Mouse (Mus musculus): ENCODE data around the gene Pex7. TPM values are rescaled to one million over a fixed set of nuclear protein-coding genes. Genes with fewer than 3 reads are reported as not detected.

Pex7 gene
- total RNA-seq (2018; cell fraction: chromatin; rRNA removed): 10 to 100 TPM; 15.7 to 50.8 (median 38.1) TPM
- 10 to 100 TPM; 14.3 to 21.9 (median 18.0) TPM for total RNA-seq (2018; cell fraction: cytosol; rRNA removed)
- total RNA-seq (2018; cell fraction: nucleus; rRNA removed): 10 to 100 TPM; 10.2 to 34.4 (median 20.5) TPM
- polyA plus RNA-seq (2018): 9.7 to 17.6 TPM (median 16.0 TPM) in 3 replicates

GRCm38 (mm10) chr10:19907246-19907804, at the start of gene Pex7:
Gene Pex7 (minus strand): TSS chr10:19907689.
- under 1% methylated on average over 60 of the region's 60 CpGs for WGBS (ENCODE audit: missing documents)
- Histone ChIP-seq H3K36me3 (ENCODE audit: inconsistent target) (peaks cover 9% of the 10 kb centered on the region; the same call in 1 of the 2 replicates), H3K27ac (no peak within 1 kb of the TSS), H3K79me2 (ENCODE audit: inconsistent target) (no peaks in the 10 kb centered on the region), H3K4me3 (ENCODE audit: inconsistent target) (no peak within 1 kb of the TSS; the same call in 1 of the 2 replicates)

DNA sequence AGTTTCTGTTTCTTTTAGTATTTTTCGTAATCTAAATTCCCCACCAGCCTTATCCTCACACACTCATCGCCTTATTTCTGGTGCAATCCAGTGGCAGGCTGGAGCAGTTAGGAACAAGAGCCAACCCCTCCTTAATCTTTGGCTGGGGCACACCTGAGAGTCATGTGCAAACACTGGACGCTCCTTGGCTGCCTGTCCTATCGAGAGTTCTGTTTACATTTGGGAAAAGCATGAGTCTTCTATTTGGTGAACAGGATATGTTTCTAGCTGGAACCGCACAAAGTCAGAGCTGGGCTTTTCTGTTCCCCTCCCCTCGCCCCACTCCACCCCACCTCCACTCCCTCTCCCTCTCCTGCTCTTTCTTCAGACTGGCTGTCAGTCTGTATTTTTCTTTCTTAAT, 49.3 kb upstream of the Pex7 start:
- Histone ChIP-seq H3K27ac (no peak overlapping the region), H3K79me2 (ENCODE audit: inconsistent target) (peaks cover 83% of the 10 kb centered on the region), H3K4me3 (ENCODE audit: inconsistent target) (no peak overlapping the region), H3K36me3 (ENCODE audit: inconsistent target) (no peaks in the 10 kb centered on the region)
- WGBS (ENCODE audit: missing documents): 93% methylated on average over 6 of the region's 6 CpGs

DNA sequence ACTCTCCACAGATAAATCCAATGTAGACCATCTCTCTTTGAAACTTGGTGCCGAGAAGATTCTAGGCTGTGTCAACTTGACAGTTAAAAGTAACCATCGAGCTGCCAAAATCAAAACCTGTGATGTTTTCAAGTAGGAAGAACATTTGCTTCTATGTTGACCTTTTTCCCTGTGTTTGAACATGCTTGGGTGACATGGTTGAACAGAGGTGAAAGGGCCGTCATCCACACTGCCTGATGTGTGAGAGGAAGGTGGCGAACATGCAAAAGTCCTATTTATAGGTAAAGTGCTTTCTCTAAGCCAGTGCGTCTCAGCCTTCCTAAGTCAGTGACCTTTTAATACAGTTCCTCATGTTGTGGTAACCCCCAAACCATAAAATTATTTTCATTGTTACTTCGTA, 48.3 kb upstream of the Pex7 start:
- no peaks in the 10 kb centered on the region for H3K36me3 ChIP-seq (ENCODE audit: inconsistent target)
- no peak overlapping the region for H3K27ac ChIP-seq
- WGBS (ENCODE audit: missing documents): 80% methylated on average over 6 of the region's 6 CpGs
- no peak overlapping the region for H3K4me3 ChIP-seq (ENCODE audit: inconsistent target)
- peaks cover 84% of the 10 kb centered on the region for H3K79me2 ChIP-seq (ENCODE audit: inconsistent target)

DNA sequence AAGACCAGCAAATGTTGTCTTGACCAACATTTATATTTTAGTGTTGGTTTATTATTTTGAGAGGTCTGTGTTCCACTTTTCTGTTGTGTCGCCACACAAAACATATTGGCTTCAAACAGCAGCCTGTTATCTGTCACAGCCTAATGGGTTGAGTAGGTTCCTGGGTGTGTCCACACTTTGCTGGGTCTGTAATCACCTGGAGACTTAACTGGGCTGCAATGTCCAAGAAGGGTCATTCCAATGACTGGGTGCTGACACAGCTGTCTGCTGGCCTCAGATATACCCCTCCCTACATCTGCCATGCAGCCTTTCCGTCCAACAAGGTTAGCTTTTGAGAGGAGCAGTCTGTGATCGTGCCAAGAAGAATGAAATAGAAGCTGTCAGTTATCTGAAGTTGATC, 47.1 kb upstream of the Pex7 start:
- Histone ChIP-seq H3K36me3 (ENCODE audit: inconsistent target) (no peaks in the 10 kb centered on the region), H3K79me2 (ENCODE audit: inconsistent target) (peaks cover 87% of the 10 kb centered on the region), H3K4me3 (ENCODE audit: inconsistent target) (no peak overlapping the region), H3K27ac (no peak overlapping the region)
- WGBS (ENCODE audit: missing documents): 94% methylated on average over 3 of the region's 3 CpGs

DNA sequence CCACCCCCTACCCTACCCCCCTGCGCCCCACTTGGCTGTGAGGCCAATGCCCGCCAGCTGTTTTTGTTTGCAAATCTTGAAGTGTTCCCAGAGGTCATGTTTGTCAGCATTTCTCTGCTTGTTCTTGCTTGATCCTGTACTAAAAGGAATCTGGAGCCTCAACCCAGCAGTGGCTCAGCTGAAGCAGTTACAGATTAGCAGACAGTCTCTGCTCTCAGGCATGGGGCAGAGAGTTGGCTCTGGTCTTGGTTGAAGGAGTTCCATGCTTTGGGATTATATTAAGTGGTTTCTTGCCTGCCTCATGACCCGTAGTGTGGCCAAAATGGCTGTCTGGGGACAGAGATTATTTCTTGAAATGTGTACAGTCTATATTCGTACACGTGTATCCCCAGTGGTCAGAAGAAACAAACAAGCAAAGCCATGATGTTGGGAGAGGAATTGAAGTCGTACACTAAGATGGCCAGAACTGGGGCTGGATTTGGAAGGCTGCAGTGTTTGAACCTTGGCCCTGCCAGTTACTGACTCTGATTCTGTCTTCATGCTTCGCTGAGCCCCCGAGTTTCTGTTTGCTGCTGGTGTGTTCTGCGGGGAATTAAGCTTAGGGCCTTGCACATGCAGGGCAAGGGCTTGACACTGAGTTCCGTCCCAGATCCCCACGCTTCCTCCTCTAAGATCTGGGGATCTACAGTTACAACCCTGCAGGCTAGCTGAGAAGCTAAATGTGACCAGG, 45.7 kb upstream of the Pex7 start:
- Histone ChIP-seq H3K27ac (no peak overlapping the region), H3K79me2 (ENCODE audit: inconsistent target) (peaks cover 88% of the 10 kb centered on the region; the same call in 1 of the 2 replicates), H3K4me3 (ENCODE audit: inconsistent target) (no peak overlapping the region), H3K36me3 (ENCODE audit: inconsistent target) (no peaks in the 10 kb centered on the region)
- WGBS (ENCODE audit: missing documents): 96% methylated on average over 9 of the region's 11 CpGs

DNA sequence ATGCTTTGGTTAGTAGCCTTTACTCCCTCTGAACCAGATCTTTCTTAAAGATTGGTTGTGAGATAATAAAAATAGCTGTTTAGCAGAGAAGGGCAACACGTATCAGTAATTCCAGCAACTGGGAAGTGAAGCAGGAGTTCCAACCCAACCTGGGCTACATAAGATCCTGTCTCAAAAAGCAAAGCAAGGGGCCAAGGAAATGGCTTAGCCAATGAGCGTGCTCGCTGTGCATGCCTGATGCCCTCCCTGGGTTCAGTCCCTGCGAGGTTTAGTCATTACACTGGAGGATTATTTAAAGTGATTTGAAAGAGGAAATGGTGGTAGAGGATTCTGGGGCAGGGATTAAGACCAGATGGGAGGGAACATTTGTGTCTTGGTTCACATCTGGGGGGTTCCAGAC, 41.6 kb upstream of the Pex7 start:
- 81% methylated on average over 4 of the region's 4 CpGs for WGBS (ENCODE audit: missing documents)
- Histone ChIP-seq H3K79me2 (ENCODE audit: inconsistent target) (peaks cover 96% of the 10 kb centered on the region), H3K4me3 (ENCODE audit: inconsistent target) (no peak overlapping the region), H3K36me3 (ENCODE audit: inconsistent target) (no peaks in the 10 kb centered on the region), H3K27ac (no peak overlapping the region)

DNA sequence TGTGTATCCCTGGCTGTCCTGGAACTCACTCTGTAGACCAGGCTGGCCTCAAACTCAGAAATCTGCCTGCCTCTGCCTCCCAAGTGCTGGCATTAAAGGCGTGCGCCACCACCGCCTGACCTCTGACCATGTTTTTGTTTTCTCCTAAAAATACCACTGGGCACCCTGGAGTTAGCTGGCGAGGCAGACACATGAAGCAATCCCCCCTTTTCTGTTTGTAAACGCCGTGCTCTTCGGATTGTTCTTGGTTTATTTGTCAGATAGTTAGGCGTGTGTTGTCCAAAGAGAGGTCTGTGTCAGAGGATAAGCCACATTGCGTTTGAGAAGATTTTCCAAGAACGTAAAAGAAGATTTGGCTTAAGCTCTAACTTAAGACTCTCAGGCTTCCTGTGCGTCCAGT, 40.9 kb upstream of the Pex7 start:
- 98% methylated on average over 11 of the region's 11 CpGs for WGBS (ENCODE audit: missing documents)
- H3K36me3 ChIP-seq (ENCODE audit: inconsistent target): no peaks in the 10 kb centered on the region

GRCm38 (mm10) chr10:19947901-19948300, 40.4 kb upstream of the Pex7 start:
- peaks cover 96% of the 10 kb centered on the region for H3K79me2 ChIP-seq (ENCODE audit: inconsistent target)
- no peak overlapping the region for H3K27ac ChIP-seq
- H3K36me3 ChIP-seq (ENCODE audit: inconsistent target): no peaks in the 10 kb centered on the region
- no peak overlapping the region for H3K4me3 ChIP-seq (ENCODE audit: inconsistent target)
- 93% methylated on average over 5 of the region's 5 CpGs for WGBS (ENCODE audit: missing documents)

More for the DNA sequence above, 40.9 kb upstream of the Pex7 start:
- Histone ChIP-seq H3K27ac (no peak overlapping the region), H3K79me2 (ENCODE audit: inconsistent target) (peaks cover 96% of the 10 kb centered on the region), H3K4me3 (ENCODE audit: inconsistent target) (no peak overlapping the region)

- Histone ChIP-seq H3K79me2 (ENCODE audit: inconsistent target) (peaks cover 96% of the 10 kb centered on the region), H3K36me3 (ENCODE audit: inconsistent target) (no peaks in the 10 kb centered on the region), H3K27ac (no peak overlapping the region), H3K4me3 (ENCODE audit: inconsistent target) (no peak overlapping the region)
- 98% methylated on average over 7 of the region's 10 CpGs for WGBS (ENCODE audit: missing documents)
Observed at GRCm38 (mm10) chr10:19947441-19947840, 40.0 kb upstream of the Pex7 start.

- Histone ChIP-seq H3K27ac (no peak overlapping the region), H3K79me2 (ENCODE audit: inconsistent target) (peaks cover 90% of the 10 kb centered on the region), H3K4me3 (ENCODE audit: inconsistent target) (no peak overlapping the region), H3K36me3 (ENCODE audit: inconsistent target) (no peaks in the 10 kb centered on the region)
- 90% methylated on average over 6 of the region's 6 CpGs for WGBS (ENCODE audit: missing documents)
Observed at GRCm38 (mm10) chr10:19946644-19947043, 39.2 kb upstream of the Pex7 start.

DNA sequence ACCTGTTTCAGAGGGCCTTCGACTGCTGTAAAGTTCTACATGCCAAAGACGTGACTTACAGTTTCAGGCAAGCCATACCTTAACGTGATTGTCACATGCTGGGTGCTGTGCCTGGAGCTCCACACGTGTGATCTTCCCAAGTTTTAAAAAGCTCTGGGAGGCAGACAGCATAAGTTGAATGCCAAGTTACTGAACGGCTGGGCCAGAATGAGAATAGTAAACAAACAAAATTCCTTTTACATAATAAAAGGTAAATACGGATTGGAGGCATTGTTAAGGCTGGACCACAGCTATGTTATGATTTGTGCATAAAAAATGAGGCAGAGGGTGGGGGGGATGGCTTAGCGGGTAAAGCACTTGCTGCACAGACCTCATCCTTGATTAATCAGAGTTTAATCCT, 38.2 kb upstream of the Pex7 start:
- peaks cover 84% of the 10 kb centered on the region for H3K79me2 ChIP-seq (ENCODE audit: inconsistent target)
- no peak overlapping the region for H3K27ac ChIP-seq
- no peak overlapping the region for H3K4me3 ChIP-seq (ENCODE audit: inconsistent target)
- H3K36me3 ChIP-seq (ENCODE audit: inconsistent target): no peaks in the 10 kb centered on the region
- WGBS (ENCODE audit: missing documents): 92% methylated on average over 7 of the region's 7 CpGs

DNA sequence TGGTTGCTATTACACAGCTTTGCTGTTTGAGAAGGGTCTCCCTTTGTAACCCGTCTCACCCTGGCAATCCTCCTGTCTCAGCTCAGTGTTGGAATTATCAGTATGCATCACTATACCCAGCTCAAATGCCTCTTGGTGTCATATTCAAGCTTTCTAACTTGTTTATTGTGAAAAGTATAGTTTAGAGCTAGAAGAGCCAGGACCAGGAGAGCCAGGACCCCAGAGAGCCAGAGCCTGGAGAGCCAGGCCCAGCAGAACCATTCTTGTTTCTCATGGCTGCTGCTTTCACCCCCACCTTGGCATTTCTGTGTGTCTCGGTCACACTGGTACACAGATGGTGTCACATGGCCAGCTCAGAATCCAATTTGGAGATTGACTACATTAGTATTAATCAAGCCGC, 35.1 kb upstream of the Pex7 start:
- Histone ChIP-seq H3K27ac (no peak overlapping the region), H3K4me3 (ENCODE audit: inconsistent target) (no peak overlapping the region), H3K36me3 (ENCODE audit: inconsistent target) (no peaks in the 10 kb centered on the region), H3K79me2 (ENCODE audit: inconsistent target) (peaks cover 77% of the 10 kb centered on the region)
- 95% methylated on average over 3 of the region's 3 CpGs for WGBS (ENCODE audit: missing documents)

- WGBS (ENCODE audit: missing documents): 16% methylated on average over 9 of the region's 9 CpGs
- no peak overlapping the region for H3K4me3 ChIP-seq (ENCODE audit: inconsistent target)
Observed at GRCm38 (mm10) chr10:19941914-19942313, 34.4 kb upstream of the Pex7 start.

GRCm38 (mm10) chr10:19941063-19941462, 33.6 kb upstream of the Pex7 start:
- peak overlapping the region; percentile 69 for H3K27ac ChIP-seq
- 0% methylated on average over 6 of the region's 6 CpGs for WGBS (ENCODE audit: missing documents)
- peaks cover 77% of the 10 kb centered on the region for H3K79me2 ChIP-seq (ENCODE audit: inconsistent target)
- no peaks in the 10 kb centered on the region for H3K36me3 ChIP-seq (ENCODE audit: inconsistent target)
- H3K4me3 ChIP-seq (ENCODE audit: inconsistent target): no peak overlapping the region

More at GRCm38 (mm10) chr10:19941914-19942313, 34.4 kb upstream of the Pex7 start:
- Histone ChIP-seq H3K79me2 (ENCODE audit: inconsistent target) (peaks cover 77% of the 10 kb centered on the region), H3K27ac (peak overlapping the region; percentile 69), H3K36me3 (ENCODE audit: inconsistent target) (no peaks in the 10 kb centered on the region)

DNA sequence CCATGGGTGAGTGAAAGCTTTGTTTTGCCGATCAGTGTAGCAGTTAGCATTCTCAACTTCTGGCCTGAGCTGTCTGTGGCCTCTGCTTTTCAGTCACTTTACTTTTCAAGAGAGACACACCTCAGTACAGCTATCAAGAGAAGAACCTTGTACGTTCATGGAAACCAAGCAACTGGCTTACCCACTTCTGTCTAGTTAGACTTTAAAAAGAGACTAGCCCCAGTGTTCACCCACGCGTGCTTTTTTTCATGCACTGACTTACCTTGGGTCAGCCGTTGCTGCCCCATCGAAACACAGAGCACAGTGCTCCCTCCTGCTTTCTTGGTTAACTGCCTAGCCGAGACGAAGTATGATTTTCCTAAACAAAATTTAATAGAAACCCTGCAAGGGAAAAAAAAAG, 33.1 kb upstream of the Pex7 start:
- H3K79me2 ChIP-seq (ENCODE audit: inconsistent target): peaks cover 77% of the 10 kb centered on the region
- H3K4me3 ChIP-seq (ENCODE audit: inconsistent target): no peak overlapping the region
- 51% methylated on average over 8 of the region's 8 CpGs for WGBS (ENCODE audit: missing documents)
- H3K27ac ChIP-seq: peak overlapping the region; percentile 69
- no peaks in the 10 kb centered on the region for H3K36me3 ChIP-seq (ENCODE audit: inconsistent target)
